Mouse (Mus musculus) kidney, embryonic 14.5 days (tissue): ENCODE measurements around the gene Mup4. TPM values are rescaled to one million over a fixed set of nuclear protein-coding genes. Genes with fewer than 3 reads are reported as not detected.

Experiments used
- ATAC-seq: fragments of 200-750 bp; cut with Nextera tagmentation; 2 replicates; pipeline ENCODE4 v1.8.0; 2017; ENCODE audit warnings: moderate number of reproducible peaks, mild to moderate bottlenecking, moderate TSS enrichment, moderate library complexity; ENCODE audit not compliant: low FRiP score, low TSS enrichment
- H3K27ac ChIP-seq: fragments of 300-500 bp; sonication (generic); 2 replicates; pipeline ENCODE4 v1.5.1; 2014; ENCODE audit warnings: low read depth, mild to moderate bottlenecking, low read length, moderate library complexity, mixed read lengths
- H3K27me3 ChIP-seq: fragments of 300-500 bp; sonication (generic); 2 replicates; pipeline ENCODE4 v1.6.1; 2014; ENCODE audit warnings: mild to moderate bottlenecking, low read length; ENCODE audit not compliant: control insufficient read depth, insufficient read depth
- H3K36me3 ChIP-seq: fragments of 300-500 bp; sonication (generic); 2 replicates; pipeline ENCODE4 v1.6.1; 2014; ENCODE audit warnings: low read length, mixed read lengths; ENCODE audit not compliant: control insufficient read depth, insufficient read depth
- H3K4me1 ChIP-seq: fragments of 300-500 bp; sonication (generic); 2 replicates; pipeline ENCODE4 v1.6.1; 2014; ENCODE audit warnings: low read length, mixed read lengths; ENCODE audit not compliant: control insufficient read depth, insufficient read depth
- H3K4me2 ChIP-seq: fragments of 300-500 bp; sonication (generic); replicated peaks from 2 replicates; pipeline ENCODE4 v1.6.1; 2014; ENCODE audit warnings: low read depth, mild to moderate bottlenecking, low read length
- H3K4me3 ChIP-seq: fragments of 300-500 bp; sonication (generic); 2 replicates; pipeline ENCODE4 v1.5.1; 2014; ENCODE audit warnings: mild to moderate bottlenecking, low read length
- H3K9ac ChIP-seq: fragments of 300-500 bp; sonication (generic); 2 replicates; pipeline ENCODE4 v1.6.1; 2014; ENCODE audit warnings: low read depth, mild to moderate bottlenecking, low read length, moderate library complexity
- H3K9me3 ChIP-seq: fragments of 300-500 bp; sonication (generic); 2 replicates; pipeline ENCODE4 v1.6.1; 2016; ENCODE audit warnings: low read length; ENCODE audit not compliant: control insufficient read depth
- WGBS: fragments of 180-500 bp; shearing (Covaris S2); extraction: QIAGEN DNeasy Blood & Tissue Kit; methylation state at CpG from one replicate; pipeline ENCODE4 v1.1.7; 2014; 5-methylcytosine and 5-hydroxymethylcytosine counted together
- polyA plus RNA-seq: library from polyadenylated mRNA; unstranded; fragments of >200 nt; fragmentation: Nextera tagmentation; extraction: Ambion mirVana; gene quantifications from 2 replicates; pipeline ENCODE4 v1.2.1, GENCODE M21; 2014

Mup4 gene
- polyA plus RNA-seq, 1 experiment from 2014 or later, result not detected

GRCm38 (mm10) chr4:59914608-59915403 is 45.7 kb downstream of the Mup4 start, which contains the start of gene Slc46a2:
Gene Slc46a2, minus strand, starts transcription at chr4:59915056.
- peaks cover 6% of the 10 kb centered on the region for H3K27me3 ChIP-seq
- H3K9me3 ChIP-seq, result no peaks in the 10 kb centered on the region
- ATAC-seq, result peak; percentile 73; the same call in 1 of the 2 replicates
- WGBS, result 16% methylated on average over 22 of the region's 22 CpGs
- no peak within 1 kb of the TSS for H3K9ac ChIP-seq
- peak within 1 kb of the TSS; percentile 34 for H3K4me2 ChIP-seq
- H3K27ac ChIP-seq, result no peak within 1 kb of the TSS
- H3K36me3 ChIP-seq, result no peaks in the 10 kb centered on the region
- no peak within 1 kb of the TSS for H3K4me3 ChIP-seq
- H3K4me1 ChIP-seq, result no peaks in the 10 kb centered on the region

DNA sequence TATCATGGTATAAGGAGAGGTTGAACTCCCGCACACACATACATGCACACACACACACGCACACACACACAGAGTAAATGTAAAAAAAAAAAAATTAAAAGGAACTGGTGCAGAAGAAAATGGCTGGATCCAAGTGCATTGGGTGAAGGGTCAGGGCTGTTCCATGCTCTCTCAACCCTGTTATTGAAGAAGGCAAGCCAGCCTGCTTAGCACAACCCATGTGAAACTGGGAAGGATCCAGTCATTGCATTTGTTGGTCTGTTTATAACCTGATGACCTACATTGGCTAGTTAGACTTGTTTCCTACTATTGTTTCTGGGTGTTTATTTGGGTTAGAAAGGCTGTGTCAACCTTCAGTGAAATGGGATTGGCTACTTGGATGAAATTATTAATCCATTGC is 51.7 kb downstream of the Mup4 start:
- Histone ChIP-seq H3K27ac (no peak overlapping the region), H3K9me3 (no peaks in the 10 kb centered on the region), H3K4me2 (no peak overlapping the region), H3K27me3 (no peaks in the 10 kb centered on the region), H3K4me3 (no peak overlapping the region), H3K36me3 (no peaks in the 10 kb centered on the region), H3K4me1 (no peaks in the 10 kb centered on the region), H3K9ac (no peak overlapping the region)
- ATAC-seq, result no peak
- 98% methylated on average over 2 of the region's 2 CpGs for WGBS

GRCm38 (mm10) chr4:59907657-59908230 is 52.8 kb downstream of the Mup4 start:
- no peaks in the 10 kb centered on the region for H3K36me3 ChIP-seq
- no peak overlapping the region for H3K4me3 ChIP-seq
- ATAC-seq, result no peak
- no peaks in the 10 kb centered on the region for H3K27me3 ChIP-seq
- no peak overlapping the region for H3K27ac ChIP-seq
- no peaks in the 10 kb centered on the region for H3K9me3 ChIP-seq
- no peak overlapping the region for H3K4me2 ChIP-seq
- WGBS, result 46% methylated on average over 10 of the region's 10 CpGs
- H3K9ac ChIP-seq, result no peak overlapping the region
- no peaks in the 10 kb centered on the region for H3K4me1 ChIP-seq

- no peak for ATAC-seq
- Histone ChIP-seq H3K4me3 (no peak overlapping the region), H3K4me2 (no peak overlapping the region), H3K27me3 (no peaks in the 10 kb centered on the region), H3K36me3 (no peaks in the 10 kb centered on the region), H3K27ac (no peak overlapping the region), H3K9me3 (no peaks in the 10 kb centered on the region), H3K9ac (no peak overlapping the region), H3K4me1 (no peaks in the 10 kb centered on the region)
- 78% methylated on average over 6 of the region's 6 CpGs for WGBS
Observed at GRCm38 (mm10) chr4:59907092-59907491, 53.4 kb downstream of the Mup4 start.

Other genes starting within 250 kb of the Mup4 start
- 55.5 and 69.3 TPM in 2 replicates for gene Inip, start 159.1 kb downstream of the Mup4 start, polyA plus RNA-seq
- gene Snx30, start 154.9 kb downstream of the Mup4 start, polyA plus RNA-seq, result 7.9 and 12.1 TPM in 2 replicates
- gene Slc46a2, start 45.7 kb downstream of the Mup4 start, polyA plus RNA-seq, result 0.07 TPM in 1 of 2 replicates, not detected in the other
- gene Mup6, start 3.6 kb upstream of the Mup4 start, polyA plus RNA-seq, result not detected in 2 replicates
- gene Mup7, start 109.8 kb upstream of the Mup4 start, polyA plus RNA-seq, result not detected in 2 replicates
- gene Mup2, start 193.6 kb upstream of the Mup4 start, polyA plus RNA-seq, result not detected in 2 replicates